Mouse (Mus musculus) thymus, adult 2 months (tissue): ENCODE results near the gene Sdhc. TPM values are rescaled to one million over a fixed set of nuclear protein-coding genes. Genes with fewer than 3 reads are reported as not detected.
"Not testable (repeated sequence)": the region's sequence is repeated elsewhere in the genome, so short reads cannot be mapped to it uniquely, and the experiment has no call there.

Source experiments
- DNase-seq: peaks from one replicate; pipeline ENCODE4 v3.0.0; 2021
- H3K27ac ChIP-seq: fragments of 200-500 bp; 2 replicates; pipeline ENCODE4 v1.5.1; 2012; ENCODE audit warnings: low read length, control low read depth; ENCODE audit not compliant: control insufficient read depth, insufficient read depth
- H3K27me3 ChIP-seq: fragments of 200-500 bp; 2 replicates; pipeline ENCODE4 v1.6.1; 2012; ENCODE audit warnings: mild to moderate bottlenecking, low read length, moderate library complexity, mixed read lengths; ENCODE audit not compliant: control insufficient read depth, insufficient read depth
- H3K36me3 ChIP-seq: fragments of 200-500 bp; 2 replicates; pipeline ENCODE4 v1.6.1; 2012; ENCODE audit warnings: mild to moderate bottlenecking, low read length, moderate library complexity; ENCODE audit not compliant: control insufficient read depth, insufficient read depth
- H3K4me1 ChIP-seq: fragments of 200-500 bp; replicated peaks from 2 replicates; pipeline ENCODE4 v1.6.1; 2012; ENCODE audit warnings: low read length; ENCODE audit not compliant: control insufficient read depth, insufficient read depth
- H3K4me3 ChIP-seq: fragments of 200-500 bp; 2 replicates; pipeline ENCODE4 v1.5.1; 2012; ENCODE audit warnings: mild to moderate bottlenecking, low read length, control low read depth, moderate library complexity; ENCODE audit not compliant: control insufficient read depth, insufficient read depth
- WGBS: fragments of 180-500 bp; shearing (Covaris S2); methylation state at CpG from one replicate; pipeline ENCODE4 v1.1.7; 2018; 5-methylcytosine and 5-hydroxymethylcytosine counted together
- polyA plus RNA-seq: library from polyadenylated mRNA; depleted of rRNA; stranded (reverse); fragments of >200 nt; gene quantifications from 2 replicates; pipeline ENCODE4 v1.2.3, GENCODE M21; 2012; rRNA removed

Sdhc gene
- polyA plus RNA-seq, 1 experiment = 231 TPM

GRCm38 (mm10) chr1:171077192-171077591 is 73.2 kb downstream of the Sdhc start:
- not testable (repeated sequence) for DNase-seq, H3K27ac ChIP-seq, H3K27me3 ChIP-seq, H3K4me1 ChIP-seq, H3K36me3 ChIP-seq, H3K4me3 ChIP-seq
- 46% methylated on average over 5 of the region's 5 CpGs for WGBS

Other genes starting within 250 kb of the Sdhc start
- gene Fcrlb, start 237.7 kb downstream of the Sdhc start, polyA plus RNA-seq = 1.00 and 1.1 TPM in 2 replicates
- gene Fcrla, start 223.0 kb downstream of the Sdhc start, polyA plus RNA-seq = 9.9 and 11.0 TPM in 2 replicates
- gene Fcgr2b, start 174.1 kb downstream of the Sdhc start, polyA plus RNA-seq = 14.7 and 16.4 TPM in 2 replicates
- 1.0 and 1.5 TPM in 2 replicates for gene Fcgr4, start 131.7 kb downstream of the Sdhc start, polyA plus RNA-seq
- gene Fcgr3, start 85.7 kb downstream of the Sdhc start, polyA plus RNA-seq = 16.6 and 20.7 TPM in 2 replicates
- gene Cfap126, start 36.7 kb downstream of the Sdhc start, polyA plus RNA-seq = 2.7 and 2.8 TPM in 2 replicates
- 1.1 and 7.4 TPM in 2 replicates for gene Mpz, start 108 bp upstream of the Sdhc start, polyA plus RNA-seq
- gene Pcp4l1, start 45.7 kb upstream of the Sdhc start, polyA plus RNA-seq = 4.7 and 7.3 TPM in 2 replicates
- 0.08 and 0.43 TPM in 2 replicates for gene Nr1i3, start 63.4 kb upstream of the Sdhc start, polyA plus RNA-seq
- 34.7 and 34.9 TPM in 2 replicates for gene Tomm40l, start 71.9 kb upstream of the Sdhc start, polyA plus RNA-seq
- 1.8 and 49.4 TPM in 2 replicates for gene Apoa2, start 74.5 kb upstream of the Sdhc start, polyA plus RNA-seq
- 127 and 138 TPM in 2 replicates for gene Fcer1g, start 83.8 kb upstream of the Sdhc start, polyA plus RNA-seq
- 0.73 and 0.90 TPM in 2 replicates for gene Adamts4, start 99.8 kb upstream of the Sdhc start, polyA plus RNA-seq
- 131 and 154 TPM in 2 replicates for gene Ndufs2, start 100.8 kb upstream of the Sdhc start, polyA plus RNA-seq
- gene B4galt3, start 119.7 kb upstream of the Sdhc start, polyA plus RNA-seq = 97.0 and 98.9 TPM in 2 replicates
- gene Ppox, start 130.6 kb upstream of the Sdhc start, polyA plus RNA-seq = 71.5 and 78.5 TPM in 2 replicates
- gene Usp21, start 137.4 kb upstream of the Sdhc start, polyA plus RNA-seq = 77.0 and 79.1 TPM in 2 replicates
- 18.5 and 20.2 TPM in 2 replicates for gene Ufc1, start 144.4 kb upstream of the Sdhc start, polyA plus RNA-seq
- gene Dedd, start 178.5 kb upstream of the Sdhc start, polyA plus RNA-seq = 60.8 and 61.5 TPM in 2 replicates
- 48.8 and 52.2 TPM in 2 replicates for gene Nit1, start 195.0 kb upstream of the Sdhc start, polyA plus RNA-seq
- gene Pfdn2, start 195.1 kb upstream of the Sdhc start, polyA plus RNA-seq = 15.8 and 16.6 TPM in 2 replicates
- 0.39 and 0.69 TPM in 2 replicates for gene Klhdc9, start 210.2 kb upstream of the Sdhc start, polyA plus RNA-seq
- 2.7 and 3.5 TPM in 2 replicates for gene Nectin4, start 219.5 kb upstream of the Sdhc start, polyA plus RNA-seq
- gene Arhgap30, start 238.4 kb upstream of the Sdhc start, polyA plus RNA-seq = 128 and 141 TPM in 2 replicates